Mouse (Mus musculus) layer of hippocampus, adult 8-10 months (tissue): ENCODE measurements around the gene Rere. TPM values are rescaled to one million over a fixed set of nuclear protein-coding genes. Genes with fewer than 3 reads are reported as not detected.

Source experiments
- DNase-seq, 2 experiments: peaks; one replicate each; pipeline ENCODE4 v3.0.0; 2022; ENCODE audit warnings: low spot score in 2 of 2
- total RNA-seq, 4 experiments: library from RNA; stranded (reverse); gene quantifications; 2 replicates each; pipeline ENCODE4 v1.2.4; 2022

Gene Rere
- total RNA-seq, 4 experiments from 2014 or later, result 105 to 123 (median 113) TPM

- no peak for DNase-seq
Measured at GRCm38 (mm10) chr4:150420576-150421263, 139.3 kb downstream of the Rere start.

- no peak for DNase-seq
Measured at GRCm38 (mm10) chr4:150426098-150426879, 144.8 kb downstream of the Rere start.

- no peak for DNase-seq
Measured at GRCm38 (mm10) chr4:150426880-150427476, 145.5 kb downstream of the Rere start.

GRCm38 (mm10) chr4:150428762-150429161 is 147.3 kb downstream of the Rere start:
- DNase-seq, result no peak

- no peak for DNase-seq
Measured at GRCm38 (mm10) chr4:150433827-150434574, 152.6 kb downstream of the Rere start.

GRCm38 (mm10) chr4:150435590-150435989 is 154.1 kb downstream of the Rere start:
- DNase-seq, result no peak

- DNase-seq, result no peak
Measured at GRCm38 (mm10) chr4:150438621-150439020, 157.2 kb downstream of the Rere start.

GRCm38 (mm10) chr4:150441931-150442330 is 160.5 kb downstream of the Rere start:
- peak; percentile 27 to 51 for DNase-seq

- no peak for DNase-seq
Measured at GRCm38 (mm10) chr4:150444068-150444467, 162.6 kb downstream of the Rere start.

- no peak for DNase-seq
Measured at GRCm38 (mm10) chr4:150446617-150447016, 165.2 kb downstream of the Rere start.

GRCm38 (mm10) chr4:150447517-150447916 is 166.1 kb downstream of the Rere start:
- DNase-seq, result no peak

- DNase-seq, result no peak
Measured at GRCm38 (mm10) chr4:150448433-150448832, 167.0 kb downstream of the Rere start.

- no peak for DNase-seq
Measured at GRCm38 (mm10) chr4:150450081-150450691, 168.7 kb downstream of the Rere start.

GRCm38 (mm10) chr4:150452155-150452847 is 170.9 kb downstream of the Rere start:
- DNase-seq, result no peak

GRCm38 (mm10) chr4:150454571-150455306 is 173.3 kb downstream of the Rere start:
- no peak for DNase-seq

- no peak for DNase-seq
Measured at GRCm38 (mm10) chr4:150455750-150456149, 174.3 kb downstream of the Rere start.

- no peak for DNase-seq
Measured at GRCm38 (mm10) chr4:150456452-150456851, 175.0 kb downstream of the Rere start.

- no peak for DNase-seq
Measured at GRCm38 (mm10) chr4:150456886-150457285, 175.4 kb downstream of the Rere start.

GRCm38 (mm10) chr4:150457353-150457752 is 175.9 kb downstream of the Rere start:
- no peak for DNase-seq

GRCm38 (mm10) chr4:150457771-150458170 is 176.3 kb downstream of the Rere start:
- no peak for DNase-seq
